Mouse (Mus musculus): Measurements from ENCODE around the gene Cactin.

DNA sequence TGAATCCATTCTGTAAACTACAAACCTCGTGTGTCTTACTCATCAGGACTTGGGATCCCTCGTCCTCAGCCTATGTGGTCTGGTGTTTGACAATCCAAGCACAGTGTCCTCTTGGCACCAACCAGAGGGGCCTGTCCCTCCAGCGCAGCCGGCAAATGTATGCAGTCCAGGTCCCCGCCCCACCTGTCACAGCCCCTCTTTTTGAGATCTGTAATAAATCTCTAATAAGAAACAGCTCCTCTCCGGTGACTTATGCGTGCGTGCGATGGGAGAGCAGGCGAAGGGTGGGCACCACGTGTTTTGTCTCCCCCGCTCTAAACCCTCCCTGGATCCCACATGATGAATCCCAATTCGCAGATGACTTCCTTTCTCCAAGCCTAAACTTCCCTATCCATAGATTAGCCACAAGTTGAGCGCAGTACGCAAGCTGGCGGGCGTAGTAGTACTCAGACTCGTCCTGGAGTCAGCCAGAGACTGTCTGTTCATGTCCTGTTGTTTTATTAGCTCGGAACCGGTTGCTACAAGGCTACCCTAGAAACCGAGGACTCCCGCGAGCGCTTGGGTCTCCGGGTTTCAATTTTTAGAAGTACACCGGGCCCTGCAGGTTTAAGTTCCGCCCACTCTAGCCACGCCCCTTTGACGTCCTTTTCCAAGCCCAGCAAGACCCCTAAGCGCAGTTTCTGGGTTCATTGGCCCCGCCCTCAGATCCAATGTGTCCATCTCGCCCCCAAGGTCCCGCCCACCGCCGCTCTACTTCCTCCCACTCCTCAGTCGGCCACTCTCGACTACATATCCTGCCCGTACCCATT is 958 bp upstream of the Cactin start:
- TF ChIP-seq CTCF (IDR thresholded peaks at IDR 0.05; ENCODE audit: borderline replicate concordance, extremely low read depth, insufficient read depth, insufficient read length) (no peak), POLR2A (IDR thresholded peaks at IDR 0.05; ENCODE audit: borderline replicate concordance, extremely low read depth, insufficient read depth, insufficient read length, poor library complexity, severe bottlenecking) (no peak)
